Mouse (Mus musculus): ENCODE measurements around the gene Kat6b.

The Kat6b gene

GRCm38 (mm10) chr14:21561396-21562065 lies 80.3 kb downstream of the Kat6b start:
- DNase-seq: no peak

- no peak for DNase-seq
These were observed 82.4 kb downstream of the Kat6b start for GRCm38 (mm10) chr14:21563584-21564118.

GRCm38 (mm10) chr14:21565541-21566353 lies 84.5 kb downstream of the Kat6b start:
- no peak for DNase-seq

GRCm38 (mm10) chr14:21567293-21567984 lies 86.2 kb downstream of the Kat6b start:
- no peak for DNase-seq

GRCm38 (mm10) chr14:21568821-21569220 lies 87.6 kb downstream of the Kat6b start:
- DNase-seq: no peak

- DNase-seq: no peak
These were observed 93.6 kb downstream of the Kat6b start for GRCm38 (mm10) chr14:21574686-21575309.

- no peak for DNase-seq
These were observed 95.6 kb downstream of the Kat6b start for GRCm38 (mm10) chr14:21576867-21577266.

- no peak for DNase-seq
These were observed 100.0 kb downstream of the Kat6b start for GRCm38 (mm10) chr14:21581198-21581597.

GRCm38 (mm10) chr14:21582301-21582700 lies 101.1 kb downstream of the Kat6b start:
- DNase-seq: no peak

GRCm38 (mm10) chr14:21583051-21583450 lies 101.8 kb downstream of the Kat6b start:
- no peak for DNase-seq

- DNase-seq: no peak
These were observed 102.6 kb downstream of the Kat6b start for GRCm38 (mm10) chr14:21583868-21584267.

GRCm38 (mm10) chr14:21584468-21585135 lies 103.4 kb downstream of the Kat6b start:
- DNase-seq: no peak

GRCm38 (mm10) chr14:21585491-21586251 lies 104.4 kb downstream of the Kat6b start:
- no peak for DNase-seq

GRCm38 (mm10) chr14:21586481-21587118 lies 105.4 kb downstream of the Kat6b start:
- no peak for DNase-seq

- no peak for DNase-seq
These were observed 106.7 kb downstream of the Kat6b start for GRCm38 (mm10) chr14:21587931-21588330.

GRCm38 (mm10) chr14:21589620-21590019 lies 108.4 kb downstream of the Kat6b start:
- DNase-seq: peak; percentile 85

- no peak for DNase-seq
These were observed 109.0 kb downstream of the Kat6b start for GRCm38 (mm10) chr14:21590205-21590604.

- DNase-seq: no peak
These were observed 110.9 kb downstream of the Kat6b start for GRCm38 (mm10) chr14:21592152-21592551.

GRCm38 (mm10) chr14:21592985-21593750 lies 111.9 kb downstream of the Kat6b start:
- no peak for DNase-seq

All from cerebellum, postnatal 36 days (tissue).